Mouse (Mus musculus): ENCODE data around the gene Lrrc58. TPM values are rescaled to one million over a fixed set of nuclear protein-coding genes. Genes with fewer than 3 reads are reported as not detected.
A peak's percentile ranks its signal among the peaks of the same experiment; 100 is the strongest.

Gene Lrrc58
- 53.8 and 56.7 TPM in 2 replicates for polyA plus RNA-seq (2015; fragmentation: Nextera tagmentation; extraction: Ambion mirVana)

DNA sequence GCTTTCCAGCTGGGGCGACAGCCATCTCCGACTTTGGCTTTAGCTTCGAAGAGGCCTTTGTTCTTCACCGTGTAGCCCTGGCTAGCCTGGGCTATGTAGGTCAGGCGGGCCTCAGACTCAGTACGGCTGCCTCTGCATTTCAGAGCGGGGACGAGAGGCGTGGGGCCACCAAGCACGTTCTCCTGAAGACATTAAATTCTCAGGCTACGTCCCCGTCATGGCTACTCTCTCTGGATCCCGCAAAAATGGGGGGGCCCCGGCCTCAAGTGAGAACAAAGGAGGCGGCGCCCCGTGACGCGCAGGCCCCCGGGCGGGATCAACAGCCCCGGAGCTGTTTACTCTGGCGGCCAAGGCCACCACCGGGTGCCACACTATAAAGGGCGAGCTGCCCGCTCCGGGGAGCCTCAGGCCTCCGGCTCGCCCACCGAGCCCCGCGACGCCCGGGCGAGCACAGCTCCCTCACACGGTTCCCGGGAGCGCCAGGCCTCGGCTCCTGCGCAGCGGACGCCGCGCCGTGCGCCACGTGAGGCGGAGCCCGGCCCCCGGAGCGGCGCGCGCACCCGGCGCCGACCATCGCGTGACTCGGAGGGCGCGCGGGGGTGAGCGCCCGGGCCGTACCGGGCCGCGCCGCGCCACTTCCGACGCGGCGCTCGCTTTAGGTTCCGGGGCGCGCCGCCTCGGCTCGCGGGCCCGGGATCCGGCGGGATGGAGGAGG lies at the start of gene Lrrc58:
TSS of gene Lrrc58 (plus strand) at position 599 of the 715 bp plus-strand sequence.
- ATAC-seq (ENCODE audit: insufficient number of reproducible peaks, low FRiP score, low TSS enrichment, low read depth) = peak; percentile 95
- H3K27me3 ChIP-seq = no peaks in the 10 kb centered on the region
- H3K4me1 ChIP-seq = peaks cover 19% of the 10 kb centered on the region
- peak within 1 kb of the TSS; percentile 89 for H3K9ac ChIP-seq
- H3K4me3 ChIP-seq (replicated peaks) = peak within 1 kb of the TSS; percentile 98
- peak within 1 kb of the TSS; percentile 77 for H3K4me2 ChIP-seq (replicated peaks)
- peak within 1 kb of the TSS; percentile 99 for H3K27ac ChIP-seq (replicated peaks)
- WGBS = under 1% methylated on average over 86 of the region's 86 CpGs
- no peaks in the 10 kb centered on the region for H3K9me3 ChIP-seq (replicated peaks)
- H3K36me3 ChIP-seq = no peaks in the 10 kb centered on the region

DNA sequence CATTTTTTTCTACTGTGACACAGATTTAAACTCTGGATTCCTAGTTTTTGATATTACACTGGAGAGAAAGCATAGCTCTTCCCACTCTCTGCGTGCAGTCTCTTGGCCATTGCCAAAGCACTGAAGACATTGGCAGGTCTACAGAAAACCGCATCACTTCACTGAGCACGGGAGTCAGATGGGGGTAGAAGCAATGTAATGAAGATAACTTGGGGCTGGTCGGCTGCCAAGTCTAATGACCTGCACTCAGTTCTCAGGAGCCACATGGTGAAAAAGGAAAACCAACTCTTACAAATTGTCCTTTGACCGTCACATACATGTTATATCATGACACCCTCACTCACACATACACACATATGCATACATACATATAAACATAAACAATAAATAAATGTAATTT lies 44.2 kb upstream of the Lrrc58 start:
- H3K9me3 ChIP-seq (replicated peaks) = no peaks in the 10 kb centered on the region
- H3K9ac ChIP-seq = no peak overlapping the region
- WGBS = 78% methylated on average over 5 of the region's 5 CpGs
- ATAC-seq (ENCODE audit: insufficient number of reproducible peaks, low FRiP score, low TSS enrichment, low read depth) = no peak
- no peaks in the 10 kb centered on the region for H3K4me1 ChIP-seq
- no peaks in the 10 kb centered on the region for H3K27me3 ChIP-seq
- H3K27ac ChIP-seq (replicated peaks) = no peak overlapping the region
- H3K4me2 ChIP-seq (replicated peaks) = no peak overlapping the region
- H3K36me3 ChIP-seq = peaks cover 88% of the 10 kb centered on the region
- H3K4me3 ChIP-seq (replicated peaks) = no peak overlapping the region

DNA sequence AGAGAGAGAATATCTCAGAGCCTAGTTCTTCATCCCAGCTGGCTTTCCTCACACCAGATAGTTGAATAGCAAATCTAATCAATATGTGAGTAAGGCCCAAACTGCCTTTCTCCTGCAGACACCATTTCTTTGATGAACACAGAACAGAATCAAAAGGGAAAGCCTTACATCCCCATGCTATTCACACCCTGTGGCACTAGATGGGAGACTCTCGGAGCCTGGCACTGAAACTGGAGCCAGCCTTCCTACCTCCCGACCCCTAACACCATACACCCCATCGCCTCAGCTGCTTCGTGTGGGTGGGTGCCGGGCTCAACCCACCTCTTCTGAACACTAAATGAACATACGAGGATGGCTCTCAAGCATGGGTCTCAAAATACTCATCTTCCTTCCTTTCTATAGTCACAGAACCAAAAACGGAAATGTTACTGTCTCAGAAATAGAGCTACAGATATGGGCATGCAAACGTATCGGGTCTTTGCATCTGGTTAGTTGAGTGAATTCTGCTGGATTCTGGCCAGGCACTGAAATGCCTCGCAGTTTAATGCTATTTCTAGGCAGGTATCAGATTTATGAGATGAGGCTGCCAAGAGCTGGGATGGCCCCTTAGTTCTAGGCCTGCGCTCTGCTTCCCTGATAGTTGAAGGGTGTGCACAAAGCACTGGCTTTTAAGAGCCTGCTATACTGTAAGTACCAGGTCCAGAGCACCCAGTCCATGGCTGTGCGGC lies 43.2 kb upstream of the Lrrc58 start:
- Histone ChIP-seq H3K9ac (no peak overlapping the region), H3K4me2 (replicated peaks) (no peak overlapping the region), H3K27ac (replicated peaks) (no peak overlapping the region), H3K36me3 (peaks cover 93% of the 10 kb centered on the region), H3K4me1 (no peaks in the 10 kb centered on the region), H3K27me3 (no peaks in the 10 kb centered on the region), H3K4me3 (replicated peaks) (no peak overlapping the region), H3K9me3 (replicated peaks) (no peaks in the 10 kb centered on the region)
- ATAC-seq (ENCODE audit: insufficient number of reproducible peaks, low FRiP score, low TSS enrichment, low read depth) = no peak
- 82% methylated on average over 12 of the region's 12 CpGs for WGBS

DNA sequence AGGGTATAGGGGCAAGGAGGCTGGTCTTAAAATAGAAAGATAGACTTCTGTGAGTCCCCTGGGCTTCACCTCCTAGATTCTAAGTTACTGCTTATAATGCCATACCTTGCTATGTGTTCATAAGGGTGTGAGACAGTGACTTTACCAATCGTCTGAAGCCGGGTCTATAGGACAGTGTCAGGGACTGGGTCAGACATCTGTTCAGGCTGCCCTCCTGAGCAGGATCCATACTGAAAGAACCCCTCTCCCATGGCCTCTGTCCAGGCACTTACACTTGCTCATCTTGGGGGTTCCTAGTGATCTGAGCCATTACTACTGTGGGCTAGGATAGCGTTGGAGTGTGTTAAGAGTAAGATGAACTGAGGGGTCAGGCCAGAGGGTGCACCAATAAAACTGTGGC lies 41.9 kb upstream of the Lrrc58 start:
- 92% methylated on average over 3 of the region's 3 CpGs for WGBS
- H3K4me1 ChIP-seq = no peaks in the 10 kb centered on the region
- H3K9ac ChIP-seq = no peak overlapping the region
- ATAC-seq (ENCODE audit: insufficient number of reproducible peaks, low FRiP score, low TSS enrichment, low read depth) = no peak
- no peaks in the 10 kb centered on the region for H3K9me3 ChIP-seq (replicated peaks)
- H3K4me3 ChIP-seq (replicated peaks) = no peak overlapping the region
- peaks cover 94% of the 10 kb centered on the region for H3K36me3 ChIP-seq
- H3K27ac ChIP-seq (replicated peaks) = no peak overlapping the region
- H3K27me3 ChIP-seq = no peaks in the 10 kb centered on the region
- H3K4me2 ChIP-seq (replicated peaks) = no peak overlapping the region

DNA sequence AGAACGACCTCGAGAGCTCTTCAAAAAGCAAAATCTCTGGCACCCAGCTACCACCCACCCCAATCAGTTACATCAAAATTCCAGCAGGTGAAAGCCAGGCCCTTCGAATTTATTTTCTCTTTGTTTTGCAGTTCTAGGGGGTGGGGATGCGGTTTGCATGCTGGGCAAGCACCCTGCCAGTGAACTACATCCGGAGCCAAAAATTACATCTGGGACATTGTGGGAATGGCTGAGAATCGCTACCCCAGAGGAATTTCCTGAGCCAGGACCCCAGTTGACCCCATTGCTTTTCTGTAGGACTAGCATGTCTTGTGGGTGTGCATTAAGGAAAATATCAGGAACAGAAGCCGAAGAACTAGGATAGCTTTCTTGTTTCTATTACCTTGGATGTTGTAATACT lies 37.1 kb upstream of the Lrrc58 start:
- no peak for ATAC-seq (ENCODE audit: insufficient number of reproducible peaks, low FRiP score, low TSS enrichment, low read depth)
- Histone ChIP-seq H3K27ac (replicated peaks) (no peak overlapping the region), H3K4me3 (replicated peaks) (no peak overlapping the region), H3K4me2 (replicated peaks) (no peak overlapping the region), H3K27me3 (no peaks in the 10 kb centered on the region), H3K36me3 (peaks cover 87% of the 10 kb centered on the region), H3K9me3 (replicated peaks) (no peaks in the 10 kb centered on the region), H3K9ac (no peak overlapping the region), H3K4me1 (no peaks in the 10 kb centered on the region)
- 74% methylated on average over 7 of the region's 7 CpGs for WGBS

DNA sequence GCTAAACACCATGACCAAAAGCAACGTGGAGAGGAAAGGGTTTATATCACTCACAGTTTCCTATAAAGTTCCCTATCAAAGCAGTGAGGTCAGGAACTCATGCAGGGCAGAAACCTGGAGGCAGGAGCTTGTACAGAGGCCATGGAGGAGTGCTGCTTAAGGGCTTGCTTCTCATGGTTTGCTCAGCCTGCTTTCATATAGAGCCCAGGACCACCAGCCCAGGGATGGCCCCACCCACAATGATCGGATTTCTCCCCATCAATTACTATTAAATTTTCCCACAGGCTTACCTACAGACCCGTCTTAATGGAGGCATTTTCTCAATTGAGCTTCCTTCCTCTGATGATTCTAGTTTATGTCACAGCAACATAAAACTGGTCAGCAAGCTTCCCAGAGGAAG lies 30.6 kb upstream of the Lrrc58 start:
- H3K9ac ChIP-seq = no peak overlapping the region
- H3K4me1 ChIP-seq = no peaks in the 10 kb centered on the region
- no peak overlapping the region for H3K4me2 ChIP-seq (replicated peaks)
- H3K36me3 ChIP-seq = peaks cover 35% of the 10 kb centered on the region
- no peak for ATAC-seq (ENCODE audit: insufficient number of reproducible peaks, low FRiP score, low TSS enrichment, low read depth)
- H3K27me3 ChIP-seq = no peaks in the 10 kb centered on the region
- H3K27ac ChIP-seq (replicated peaks) = no peak overlapping the region
- no peak overlapping the region for H3K4me3 ChIP-seq (replicated peaks)
- no peaks in the 10 kb centered on the region for H3K9me3 ChIP-seq (replicated peaks)
- WGBS = 65% methylated on average over 3 of the region's 3 CpGs

DNA sequence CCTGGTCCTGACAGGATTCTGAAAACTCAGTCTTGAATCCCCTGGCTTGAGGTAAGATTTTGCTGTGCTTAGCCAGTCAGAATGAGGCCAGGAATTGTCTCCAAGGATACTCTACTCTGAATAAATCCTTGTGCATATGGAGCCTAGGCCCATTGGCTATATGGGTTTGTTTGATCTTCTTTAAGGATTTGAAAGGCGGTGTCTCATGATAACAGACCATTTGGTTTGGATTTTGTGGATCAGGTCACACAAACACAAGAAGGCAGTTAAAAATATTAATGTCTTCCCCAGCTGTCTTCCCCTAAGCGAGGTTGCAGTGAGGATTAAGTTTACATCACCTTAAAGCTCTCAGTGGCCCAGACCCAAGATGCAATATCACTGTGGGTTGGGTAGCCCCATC lies 25.8 kb upstream of the Lrrc58 start:
- Histone ChIP-seq H3K4me2 (replicated peaks) (no peak overlapping the region), H3K36me3 (no peaks in the 10 kb centered on the region), H3K4me3 (replicated peaks) (no peak overlapping the region), H3K9me3 (replicated peaks) (no peaks in the 10 kb centered on the region), H3K27me3 (no peaks in the 10 kb centered on the region), H3K9ac (no peak overlapping the region), H3K27ac (replicated peaks) (no peak overlapping the region), H3K4me1 (no peaks in the 10 kb centered on the region)
- 65% methylated on average over 2 of the region's 2 CpGs for WGBS
- no peak for ATAC-seq (ENCODE audit: insufficient number of reproducible peaks, low FRiP score, low TSS enrichment, low read depth)

DNA sequence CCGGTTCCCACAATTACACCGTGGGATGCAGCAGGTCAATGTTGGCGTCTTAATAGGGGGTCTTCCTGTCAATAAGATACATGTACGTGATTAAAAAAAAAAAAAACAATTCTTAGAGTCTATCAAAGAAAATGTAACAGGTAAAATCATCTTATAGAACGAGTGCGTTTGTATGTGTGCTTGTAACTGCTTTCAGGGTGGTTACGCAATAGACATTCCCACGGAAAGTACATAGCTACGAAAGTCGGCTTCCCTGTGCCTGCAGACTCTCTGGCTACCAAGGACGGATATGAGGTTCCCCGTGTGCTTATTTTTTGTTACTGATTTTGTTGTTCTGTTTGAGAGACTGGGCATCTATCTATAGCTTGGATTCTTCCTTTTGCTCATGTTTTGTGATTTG lies 24.4 kb upstream of the Lrrc58 start:
- WGBS = 85% methylated on average over 12 of the region's 12 CpGs
- no peaks in the 10 kb centered on the region for H3K36me3 ChIP-seq
- H3K27me3 ChIP-seq = no peaks in the 10 kb centered on the region
- H3K9me3 ChIP-seq (replicated peaks) = no peaks in the 10 kb centered on the region
- no peak overlapping the region for H3K4me3 ChIP-seq (replicated peaks)
- H3K27ac ChIP-seq (replicated peaks) = no peak overlapping the region
- no peak overlapping the region for H3K9ac ChIP-seq
- H3K4me1 ChIP-seq = no peaks in the 10 kb centered on the region
- H3K4me2 ChIP-seq (replicated peaks) = no peak overlapping the region
- ATAC-seq (ENCODE audit: insufficient number of reproducible peaks, low FRiP score, low TSS enrichment, low read depth) = no peak

DNA sequence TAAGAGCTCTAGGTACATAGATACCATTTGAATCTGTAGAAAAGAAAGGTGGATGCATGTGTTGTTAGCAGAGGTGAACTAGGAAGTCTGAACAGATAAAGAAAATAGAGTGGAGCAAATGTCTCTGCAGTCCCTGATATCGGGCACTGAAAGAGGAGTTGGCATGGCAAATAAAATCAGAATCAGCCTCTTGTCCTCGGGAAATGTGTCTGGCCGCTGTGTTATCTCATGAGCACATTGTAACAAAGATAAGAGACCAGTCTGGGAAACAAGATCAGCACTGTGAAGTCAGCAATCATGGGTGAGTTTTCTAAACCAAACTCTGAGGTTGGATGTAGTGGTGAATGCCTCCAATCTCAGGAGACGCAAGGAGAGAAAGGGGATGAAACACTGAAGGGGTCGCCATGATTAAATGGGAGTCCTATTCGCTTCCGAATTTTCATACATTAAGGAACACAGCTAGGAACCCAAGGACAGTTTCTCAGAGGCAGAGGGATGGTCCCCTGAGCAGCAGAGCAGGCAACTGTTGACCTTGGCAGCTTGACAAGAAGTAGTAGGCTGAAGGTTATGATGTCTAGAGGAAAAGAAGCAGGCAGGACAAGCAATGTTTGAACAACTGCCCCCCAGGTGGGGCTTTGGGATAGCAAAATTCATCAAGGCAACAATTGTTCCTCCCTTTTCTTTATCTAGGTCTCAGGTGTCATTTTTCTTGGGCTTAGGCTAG lies 22.8 kb upstream of the Lrrc58 start:
- 88% methylated on average over 7 of the region's 7 CpGs for WGBS
- no peak overlapping the region for H3K4me3 ChIP-seq (replicated peaks)
- H3K27me3 ChIP-seq = no peaks in the 10 kb centered on the region
- no peak for ATAC-seq (ENCODE audit: insufficient number of reproducible peaks, low FRiP score, low TSS enrichment, low read depth)
- no peaks in the 10 kb centered on the region for H3K36me3 ChIP-seq
- no peak overlapping the region for H3K4me2 ChIP-seq (replicated peaks)
- H3K27ac ChIP-seq (replicated peaks) = no peak overlapping the region
- no peaks in the 10 kb centered on the region for H3K4me1 ChIP-seq
- no peak overlapping the region for H3K9ac ChIP-seq
- H3K9me3 ChIP-seq (replicated peaks) = no peaks in the 10 kb centered on the region

DNA sequence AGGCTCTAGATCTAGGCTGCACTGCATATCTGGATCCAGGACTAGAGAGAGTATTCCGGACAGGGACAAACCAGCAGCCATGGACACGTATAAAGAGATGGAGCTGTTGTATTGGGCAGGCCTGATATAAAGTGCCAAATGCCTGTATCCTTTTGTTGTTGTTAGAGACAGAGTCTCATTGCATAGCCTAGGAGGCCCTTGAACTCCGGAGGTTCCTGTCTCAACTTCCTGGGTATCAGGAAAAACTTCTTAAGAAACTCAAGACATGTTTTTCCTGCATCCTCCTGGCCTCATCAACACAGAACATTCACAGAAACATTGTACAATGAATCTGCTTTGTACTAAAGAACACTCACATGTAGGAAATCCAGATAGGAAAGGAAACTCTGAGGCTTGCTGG lies 21.1 kb upstream of the Lrrc58 start:
- H3K9me3 ChIP-seq (replicated peaks) = no peaks in the 10 kb centered on the region
- H3K4me3 ChIP-seq (replicated peaks) = no peak overlapping the region
- no peaks in the 10 kb centered on the region for H3K36me3 ChIP-seq
- no peak overlapping the region for H3K27ac ChIP-seq (replicated peaks)
- no peaks in the 10 kb centered on the region for H3K4me1 ChIP-seq
- 86% methylated on average over 3 of the region's 3 CpGs for WGBS
- no peak overlapping the region for H3K4me2 ChIP-seq (replicated peaks)
- no peaks in the 10 kb centered on the region for H3K27me3 ChIP-seq
- no peak for ATAC-seq (ENCODE audit: insufficient number of reproducible peaks, low FRiP score, low TSS enrichment, low read depth)
- H3K9ac ChIP-seq = no peak overlapping the region

DNA sequence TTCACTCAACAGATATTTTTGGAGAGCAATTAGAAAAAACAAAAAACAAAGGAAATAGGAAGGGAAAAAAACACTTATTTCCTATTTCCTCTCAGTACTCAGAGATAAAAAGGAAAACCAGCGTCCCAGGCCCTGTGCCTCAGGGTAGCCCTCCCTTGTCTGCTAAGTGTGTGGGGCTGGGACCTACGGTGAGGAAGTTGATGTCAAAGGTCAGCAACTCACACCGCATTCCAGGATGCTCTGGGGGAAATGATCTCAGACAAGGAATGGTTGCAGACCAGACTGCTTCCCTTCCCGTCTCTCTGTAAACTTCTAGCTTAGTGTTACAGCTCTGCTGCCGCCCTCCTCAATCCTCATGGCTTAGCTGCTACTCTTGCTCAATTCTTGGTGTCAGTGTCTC lies 16.8 kb upstream of the Lrrc58 start:
- H3K4me1 ChIP-seq = peaks cover 4% of the 10 kb centered on the region; the same call in 1 of the 2 replicates
- H3K9me3 ChIP-seq (replicated peaks) = no peaks in the 10 kb centered on the region
- no peak overlapping the region for H3K4me3 ChIP-seq (replicated peaks)
- no peaks in the 10 kb centered on the region for H3K27me3 ChIP-seq
- H3K36me3 ChIP-seq = no peaks in the 10 kb centered on the region
- no peak overlapping the region for H3K27ac ChIP-seq (replicated peaks)
- H3K4me2 ChIP-seq (replicated peaks) = no peak overlapping the region
- no peak for ATAC-seq (ENCODE audit: insufficient number of reproducible peaks, low FRiP score, low TSS enrichment, low read depth)
- no peak overlapping the region for H3K9ac ChIP-seq
- WGBS = 26% methylated on average over 5 of the region's 5 CpGs

Data from embryonic facial prominence, embryonic 15.5 days (tissue).